Mouse (Mus musculus): ENCODE measurements around the gene Tex14.

DNA sequence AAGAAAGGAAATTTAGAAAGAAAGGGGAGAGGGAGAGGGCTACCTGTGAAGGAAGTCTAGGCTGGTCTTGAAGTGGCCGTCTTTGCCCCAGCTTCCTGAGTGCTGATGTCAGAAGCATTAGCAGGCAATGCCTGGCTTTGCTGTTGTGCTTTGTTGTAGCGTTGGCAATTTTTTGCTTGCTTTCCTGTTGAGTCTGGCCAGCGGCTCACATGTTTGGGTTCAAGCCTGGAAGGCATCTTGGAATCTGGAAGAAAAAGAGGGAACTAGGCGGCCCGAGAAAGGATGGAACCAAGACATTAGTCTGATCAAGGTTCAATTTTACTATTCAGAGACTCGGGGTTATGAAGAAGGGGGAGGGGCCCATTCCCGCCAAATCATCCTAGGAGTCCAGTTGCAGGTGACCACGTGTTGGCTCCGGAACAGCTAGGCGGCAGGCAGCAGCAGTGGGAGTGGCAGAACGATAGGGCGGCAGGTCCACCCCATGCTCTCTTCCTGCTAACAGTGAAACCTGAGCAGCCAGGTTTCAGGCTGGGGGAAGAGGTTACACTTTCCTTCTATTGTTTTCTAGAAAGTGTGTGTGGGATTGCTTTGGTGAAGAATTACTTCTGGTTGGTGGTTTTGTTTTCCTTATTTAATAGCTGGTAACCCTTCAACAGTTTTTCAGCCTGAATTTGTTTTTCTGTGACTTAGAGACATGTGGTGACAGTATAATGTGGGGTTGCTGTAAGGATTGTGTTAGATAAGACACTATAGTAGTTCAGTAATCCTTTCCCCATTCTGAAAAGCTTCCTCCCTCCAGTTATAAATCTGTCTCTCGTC is 48.6 kb downstream of the Tex14 start:
- TF ChIP-seq POLR2A (IDR thresholded peaks at IDR 0.05; ENCODE audit: low read depth, low read length) (no peak), CTCF (conservative IDR thresholded peaks at IDR 0.05; ENCODE audit: insufficient read depth, insufficient read length, low read depth, low read length) (no peak)
